Mouse (Mus musculus): ENCODE data around the gene Mrpl22.
A peak's percentile ranks its signal among the peaks of the same experiment; 100 is the strongest.
"Not testable (repeated sequence)": the region's sequence is repeated elsewhere in the genome, so short reads cannot be mapped to it uniquely, and the experiment has no call there.

Gene Mrpl22

DNA sequence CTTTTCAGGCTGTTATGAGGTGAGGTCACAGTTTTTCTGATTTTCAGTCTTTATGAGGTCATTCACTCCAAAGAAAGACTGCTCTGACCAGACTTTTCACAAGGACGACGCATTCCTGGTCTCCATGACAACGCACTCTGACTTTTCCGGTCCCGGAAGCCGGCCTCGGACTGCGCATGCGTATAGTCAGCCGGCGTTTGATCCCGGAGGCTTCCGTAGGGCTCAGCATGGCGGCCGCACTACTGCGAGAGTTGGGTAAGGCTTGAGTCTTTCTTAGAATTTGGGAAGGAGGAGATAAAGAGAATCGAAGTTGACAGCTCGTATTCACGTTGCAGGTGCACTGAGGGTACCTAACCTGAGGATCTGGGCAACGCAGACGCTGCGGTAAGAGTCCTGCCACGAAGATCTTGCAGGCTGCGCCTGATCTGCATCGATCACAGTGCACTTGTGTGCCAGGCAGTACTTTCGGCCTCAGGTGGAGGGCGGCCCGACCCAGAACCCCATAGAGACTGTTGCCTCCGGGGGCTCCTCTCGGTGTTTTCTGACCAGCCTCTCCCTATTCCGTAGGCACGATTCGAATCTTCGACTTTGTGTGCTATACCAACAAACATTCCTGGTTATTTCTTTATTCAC lies at the start of gene Mrpl22:
Gene Mrpl22, plus strand, starts transcription at position 203 of the 633 bp plus-strand sequence.
- peak; percentile 96 for DNase-seq (ENCODE audit: low read depth)

DNA sequence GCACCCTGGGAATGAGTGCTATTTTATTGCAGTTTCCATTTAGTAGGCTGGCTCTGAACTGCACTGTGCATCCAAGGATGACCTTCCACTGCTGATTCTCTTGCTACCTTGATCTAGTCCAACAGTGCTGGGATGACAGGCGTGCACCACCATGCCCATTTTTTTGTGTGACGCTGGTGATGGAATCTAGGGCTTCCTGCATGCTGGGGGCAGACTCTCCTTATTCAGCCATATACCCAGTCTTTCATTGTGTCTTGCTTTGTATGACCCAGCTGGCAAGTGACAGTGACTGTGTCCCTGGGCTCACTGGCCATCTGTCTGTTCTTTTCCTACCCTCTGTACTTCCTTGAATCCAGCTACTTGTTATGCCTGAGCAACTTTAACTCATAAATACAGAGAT lies 47.8 kb upstream of the Mrpl22 start:
- no peak for DNase-seq (ENCODE audit: low read depth)

DNA sequence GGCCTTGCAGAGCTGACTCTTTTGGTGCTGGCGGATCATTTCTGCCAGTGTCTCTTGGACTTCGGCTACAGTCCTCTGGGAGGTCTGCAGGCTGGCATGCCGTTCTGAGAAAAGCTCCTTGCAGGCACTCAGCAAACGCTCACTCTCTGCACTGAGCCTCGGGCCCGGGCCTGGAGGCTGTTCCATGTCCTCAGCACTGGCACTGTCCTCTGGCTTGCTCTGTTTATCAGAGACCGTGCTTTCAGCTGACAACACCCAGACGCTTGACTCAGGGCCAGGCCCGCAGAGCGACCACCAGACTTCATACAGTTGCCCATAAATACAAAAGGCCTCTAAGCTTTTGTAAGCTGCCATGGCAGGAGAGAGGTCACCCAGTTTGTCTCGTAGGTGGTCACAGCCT lies 46.4 kb upstream of the Mrpl22 start:
- DNase-seq (ENCODE audit: low read depth) = no peak

DNA sequence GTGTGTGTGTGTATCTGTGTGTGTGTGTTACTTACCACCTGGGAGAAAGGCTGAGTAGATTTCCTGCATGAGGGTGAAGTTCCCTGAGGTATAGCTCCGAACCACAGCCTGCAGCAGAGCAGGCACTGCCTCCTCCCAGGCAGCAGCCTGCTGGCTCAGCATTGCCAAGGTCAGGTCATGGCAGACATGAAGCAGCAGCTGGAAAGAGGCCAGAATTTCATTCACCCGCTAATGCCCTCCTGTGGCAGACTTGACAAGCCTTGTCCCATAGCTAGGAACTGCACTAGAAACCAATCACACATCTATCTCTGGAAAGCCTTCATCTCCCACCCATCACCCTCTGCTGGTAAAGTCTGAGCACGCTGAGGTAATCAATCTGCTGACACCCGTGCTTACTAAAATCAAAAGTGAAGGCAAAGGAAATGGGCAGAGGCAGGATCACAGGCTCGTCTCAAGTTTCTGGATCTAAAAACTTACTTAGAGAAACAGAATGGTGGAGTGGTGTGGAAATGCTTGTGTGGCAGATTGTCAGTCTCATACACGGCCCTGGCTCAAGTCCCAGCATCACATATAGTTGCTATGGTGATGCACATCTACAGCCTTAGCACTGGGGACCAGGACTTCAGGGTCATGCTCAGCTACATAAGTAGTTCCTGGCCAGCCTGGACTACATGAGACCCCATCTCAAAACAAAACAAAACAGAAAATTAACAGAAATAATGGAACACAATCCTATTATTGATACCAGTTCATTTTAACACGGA lies 44.9 kb upstream of the Mrpl22 start:
- no peak for DNase-seq (ENCODE audit: low read depth)

DNA sequence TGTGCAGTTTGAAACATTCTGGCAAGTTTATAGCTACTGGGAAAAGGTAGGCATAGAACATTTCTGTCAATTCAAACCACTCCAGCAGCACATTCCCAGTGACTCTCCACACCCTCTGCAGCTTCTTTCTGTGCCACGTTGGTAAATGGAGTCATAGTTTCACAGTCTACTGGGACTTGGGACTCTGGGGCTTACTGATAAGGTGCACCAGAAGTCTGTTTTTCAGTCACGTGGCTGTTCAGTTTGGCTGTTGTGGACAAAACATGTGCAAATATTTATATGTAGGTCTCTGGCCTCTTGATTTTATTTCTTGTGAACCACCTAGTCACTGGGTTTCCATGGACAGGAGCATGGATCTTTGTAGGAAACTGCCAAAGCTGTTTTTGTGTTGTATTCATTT lies 43.9 kb upstream of the Mrpl22 start:
- peak; percentile 70 for DNase-seq (ENCODE audit: low read depth)

DNA sequence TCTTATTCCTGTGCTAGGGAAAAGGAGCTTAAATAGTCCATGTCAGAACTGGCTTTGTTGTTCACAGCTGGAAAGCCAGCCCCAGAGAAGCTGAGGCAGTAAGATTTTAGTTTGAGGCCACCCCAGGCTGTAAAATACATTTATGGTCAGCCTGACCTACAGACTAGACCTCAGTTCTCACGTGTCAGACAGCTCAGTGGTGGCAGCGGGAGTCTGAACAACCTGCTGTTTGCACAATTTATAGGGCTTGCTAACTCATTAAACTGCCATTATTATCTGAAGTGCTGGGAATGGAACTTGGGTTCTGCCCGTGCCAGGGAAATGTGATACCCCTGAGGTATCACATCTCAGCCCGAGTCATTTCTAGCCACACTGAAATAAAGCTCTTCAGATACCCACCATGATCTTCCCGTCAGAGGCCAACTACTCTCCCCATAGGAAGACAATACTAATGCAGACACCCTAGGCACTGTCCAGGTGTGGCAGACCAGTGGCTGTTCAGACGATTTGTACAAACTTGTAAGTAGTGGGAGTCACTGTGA lies 42.1 kb upstream of the Mrpl22 start:
- DNase-seq (ENCODE audit: low read depth) = no peak

DNA sequence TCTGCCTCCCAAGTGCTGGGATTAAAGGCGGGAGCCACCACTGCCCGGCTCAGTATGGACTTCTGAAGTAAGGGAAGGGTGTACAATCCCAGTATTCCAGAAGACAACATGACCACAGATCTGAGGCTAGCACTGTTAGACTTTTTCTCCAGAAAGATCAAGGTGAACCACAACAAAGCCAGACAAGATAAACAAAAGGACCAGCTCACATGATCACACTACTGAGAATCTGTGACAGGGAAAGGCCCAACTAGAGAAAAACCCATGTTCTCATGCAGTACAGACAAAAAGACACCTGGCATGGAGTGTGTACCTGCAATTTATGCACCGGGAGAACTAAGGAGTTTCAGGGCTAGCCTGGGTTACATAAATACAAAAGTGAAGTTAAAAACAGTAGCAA lies 39.4 kb upstream of the Mrpl22 start:
- DNase-seq (ENCODE audit: low read depth) = no peak

DNA sequence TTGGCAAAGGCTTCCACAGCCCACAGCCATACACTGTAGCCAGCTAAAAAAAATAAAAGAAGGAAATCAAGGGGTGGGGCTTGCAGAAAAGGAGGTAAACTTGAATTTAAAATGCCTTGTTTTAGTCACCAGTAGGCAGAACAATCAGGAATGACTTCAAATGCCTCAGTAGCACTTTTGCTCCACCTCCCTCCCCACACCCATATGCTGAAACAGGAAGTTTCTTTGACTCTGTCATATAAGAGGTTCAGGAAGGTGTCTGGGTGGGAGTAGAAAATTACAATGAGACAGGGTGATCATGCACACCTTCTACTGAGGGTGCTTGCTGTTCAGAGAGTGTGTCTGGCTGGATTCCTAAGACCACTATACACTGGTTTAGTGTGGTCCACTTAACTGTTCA lies 36.6 kb upstream of the Mrpl22 start:
- no peak for DNase-seq (ENCODE audit: low read depth)

DNA sequence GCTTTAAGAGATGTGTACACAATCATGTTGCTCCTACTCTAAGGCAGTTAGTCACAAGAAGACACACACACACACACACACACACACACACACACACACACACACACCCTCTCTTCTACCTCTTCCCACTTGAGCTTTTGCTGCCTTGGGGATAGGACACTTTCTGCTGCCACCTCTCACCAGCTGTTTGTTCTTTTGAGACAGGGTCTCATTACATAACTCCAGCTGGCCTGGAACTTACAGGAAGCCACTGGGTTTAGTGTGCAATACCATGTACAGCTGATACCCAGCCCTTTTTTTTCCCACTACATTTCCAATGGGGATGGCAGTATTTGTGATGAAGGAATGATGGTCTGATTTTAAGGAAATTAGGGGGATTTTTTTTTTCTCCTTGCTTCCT lies 36.2 kb upstream of the Mrpl22 start:
- DNase-seq (ENCODE audit: low read depth) = no peak

DNA sequence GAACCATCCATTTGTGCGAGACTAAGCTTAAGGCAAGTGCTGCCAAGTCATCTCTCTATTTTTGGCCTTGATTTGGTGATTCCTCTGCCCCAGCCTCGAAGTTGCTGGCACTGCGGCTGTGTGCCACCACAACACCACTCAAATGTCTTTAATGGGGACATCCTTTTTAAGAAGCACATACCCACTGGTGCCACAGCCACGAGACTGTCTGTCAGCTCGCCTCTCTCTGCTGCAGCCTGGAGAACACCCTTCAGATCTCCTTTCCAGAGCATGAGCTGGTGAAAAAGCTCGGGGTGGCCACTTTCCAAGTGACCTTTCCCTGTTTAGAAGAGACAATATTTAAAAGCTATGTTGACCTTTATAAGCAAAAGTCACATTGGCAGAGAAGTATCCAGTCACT lies 34.8 kb upstream of the Mrpl22 start:
- no peak for DNase-seq (ENCODE audit: low read depth)

DNA sequence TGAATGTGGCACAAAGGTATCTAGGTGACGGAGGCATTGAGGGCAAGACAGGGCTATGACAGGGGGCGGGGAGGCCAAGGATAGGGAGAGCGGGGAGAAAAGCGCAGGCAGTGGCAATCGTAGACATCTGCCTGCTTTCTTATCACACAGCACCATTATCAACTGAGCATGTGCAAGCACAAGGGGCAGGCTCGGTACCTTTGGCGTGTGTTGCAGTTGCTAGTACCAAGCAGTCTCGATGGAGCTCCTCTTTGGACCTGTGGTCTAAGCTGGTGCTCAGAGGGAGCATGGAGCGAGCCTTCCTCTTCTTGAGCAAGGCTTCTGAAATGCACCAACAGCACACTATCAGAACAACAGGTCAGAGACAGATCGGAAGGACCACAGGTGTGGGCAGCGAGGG lies 32.6 kb upstream of the Mrpl22 start:
- DNase-seq (ENCODE audit: low read depth) = no peak

DNA sequence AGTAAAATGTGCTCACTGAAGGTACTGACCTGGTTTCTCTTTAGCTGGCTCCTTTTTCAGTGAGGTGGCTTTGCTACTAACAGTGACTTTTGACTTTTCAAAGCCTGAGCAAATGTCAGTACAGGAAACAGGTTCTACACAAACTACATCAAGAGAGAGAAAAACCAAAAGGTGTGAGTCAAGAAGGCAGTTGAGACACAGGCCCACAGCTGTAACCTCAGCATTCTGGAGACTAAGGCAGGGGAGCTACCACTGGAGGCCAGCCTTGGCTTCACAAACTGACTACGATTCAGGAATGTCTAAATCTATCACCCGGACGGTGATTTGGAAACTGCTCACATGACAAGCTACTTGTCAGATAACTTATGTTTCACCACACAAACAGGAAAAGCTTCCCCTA lies 32.0 kb upstream of the Mrpl22 start:
- no peak for DNase-seq (ENCODE audit: low read depth)

DNA sequence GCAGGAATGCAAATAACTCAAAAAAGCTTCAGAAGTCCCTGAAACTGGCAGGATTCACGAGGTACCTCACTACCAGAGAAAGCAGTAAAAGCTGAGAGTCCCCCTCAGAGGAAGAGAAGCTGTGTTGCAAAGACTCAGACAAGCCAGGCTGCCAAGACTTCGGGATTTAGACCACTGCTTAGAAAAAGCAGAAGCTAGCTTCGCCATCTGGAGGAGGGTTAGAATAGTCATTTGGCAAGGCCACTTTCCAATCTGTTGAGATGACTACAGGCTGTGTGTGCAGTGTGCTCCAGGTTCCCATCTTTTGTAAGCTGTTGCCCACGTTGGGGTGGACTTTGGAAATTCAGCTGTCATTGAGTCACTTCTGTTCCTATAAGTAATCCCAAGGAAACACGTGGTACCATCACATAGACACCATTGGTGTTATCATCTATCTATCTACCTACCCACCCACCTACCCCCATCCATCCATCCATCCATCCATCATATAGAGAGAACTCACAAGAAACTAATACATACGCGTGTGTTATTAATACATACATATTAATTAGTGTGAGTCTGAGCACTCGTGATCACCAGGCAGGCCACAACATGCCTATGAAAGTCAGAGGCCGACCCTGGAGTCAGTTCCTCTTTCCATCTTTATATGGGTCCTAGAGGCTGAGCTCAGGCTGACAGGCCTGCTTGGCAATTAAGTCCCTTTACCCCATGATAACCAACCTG lies 27.6 kb upstream of the Mrpl22 start:
- DNase-seq (ENCODE audit: low read depth) = no peak

DNA sequence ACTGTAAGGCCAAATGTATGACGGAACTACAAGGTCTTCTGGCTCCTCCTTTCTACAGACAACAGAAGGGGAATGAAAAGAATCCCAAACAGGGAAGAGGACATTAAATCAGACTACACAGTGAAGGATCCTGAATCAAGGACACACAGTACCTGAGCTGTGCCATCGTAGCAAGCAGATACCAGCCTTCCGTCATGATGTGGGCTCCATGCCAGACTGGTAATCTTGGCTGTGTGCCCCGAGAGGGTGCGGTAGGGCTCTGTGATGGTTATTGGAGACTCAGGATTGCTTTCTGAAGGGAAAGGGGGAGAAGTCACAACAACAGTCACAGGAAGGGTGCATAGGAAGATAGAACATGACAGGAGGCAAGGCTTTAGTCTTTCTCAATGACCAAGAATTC lies 25.2 kb upstream of the Mrpl22 start:
- no peak for DNase-seq (ENCODE audit: low read depth)

DNA sequence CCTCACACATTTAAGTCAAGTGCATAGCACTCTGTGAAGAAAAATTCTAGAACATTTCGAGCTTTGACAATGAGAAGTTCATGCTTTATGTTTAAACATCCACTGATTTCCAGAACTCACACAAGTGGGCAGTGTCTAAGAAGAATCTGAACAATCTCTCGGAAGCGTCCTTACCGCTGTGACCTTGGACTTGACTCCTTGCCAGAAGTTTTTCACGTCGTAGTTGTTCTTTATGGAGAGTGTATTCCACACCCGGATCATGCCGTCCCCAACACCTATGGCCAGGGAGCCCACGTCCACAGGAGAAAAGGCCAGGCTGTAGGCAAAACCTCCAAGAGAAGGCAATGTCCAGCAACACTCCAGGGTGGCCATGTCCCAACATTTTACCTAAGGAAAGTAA lies 16.0 kb upstream of the Mrpl22 start:
- no peak for DNase-seq (ENCODE audit: low read depth)

DNA sequence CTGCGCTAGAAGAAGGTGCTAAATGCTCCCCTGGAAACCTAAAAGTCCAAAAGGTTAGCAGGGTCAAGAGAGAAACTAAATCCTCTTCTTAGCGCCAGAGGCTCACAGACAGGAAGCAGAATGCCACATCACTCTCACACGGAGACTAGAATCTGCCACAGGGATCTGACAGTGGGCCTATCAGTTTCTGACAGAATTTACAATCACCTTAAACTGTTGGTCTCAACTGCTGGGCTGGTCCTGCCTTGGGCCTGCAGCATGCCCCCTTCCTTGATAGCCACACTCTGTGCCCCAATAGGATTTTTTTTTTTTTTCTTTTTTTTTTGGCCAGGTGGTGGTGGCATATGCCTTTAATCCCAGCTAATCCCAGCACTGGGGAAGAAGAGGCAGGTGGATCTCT lies 14.6 kb upstream of the Mrpl22 start:
- DNase-seq (ENCODE audit: low read depth) = no peak

DNA sequence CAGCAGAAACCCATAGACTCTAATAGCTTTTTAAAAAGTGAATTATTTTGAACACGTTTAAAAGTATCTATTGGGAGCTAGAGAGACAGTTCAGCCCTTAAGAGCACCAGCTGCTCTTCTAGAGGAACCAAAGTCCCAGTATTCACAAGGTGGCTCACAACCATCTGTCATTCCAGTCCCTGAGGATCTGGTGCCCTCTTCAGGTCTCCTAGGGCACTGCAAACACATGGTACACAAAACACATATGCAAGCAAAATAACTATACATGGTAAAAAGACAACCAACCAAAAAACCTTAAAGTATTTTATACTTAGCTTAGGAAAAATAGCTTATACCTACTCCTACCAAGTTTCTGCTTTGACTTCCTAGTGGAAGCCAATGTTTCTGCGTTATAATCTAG lies 6.4 kb upstream of the Mrpl22 start:
- DNase-seq (ENCODE audit: low read depth) = peak; percentile 38

DNA sequence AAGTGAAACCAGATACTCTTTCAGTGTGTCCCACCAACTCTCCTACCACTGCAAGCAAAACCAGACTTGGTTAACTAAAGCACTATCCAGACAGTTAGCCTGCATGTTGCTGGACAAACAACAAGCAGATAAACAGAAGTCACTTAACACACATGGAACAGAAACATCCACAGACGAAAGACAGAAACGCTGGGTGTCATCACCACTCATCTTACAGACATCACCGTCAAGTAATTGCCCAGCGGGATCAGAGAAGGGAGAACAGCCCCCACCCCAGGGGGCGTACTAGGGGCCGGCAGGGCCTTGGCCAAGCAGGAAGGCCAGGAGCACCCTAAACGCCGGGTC lies 3.7 kb upstream of the Mrpl22 start:
- no peak for DNase-seq (ENCODE audit: low read depth)

DNA sequence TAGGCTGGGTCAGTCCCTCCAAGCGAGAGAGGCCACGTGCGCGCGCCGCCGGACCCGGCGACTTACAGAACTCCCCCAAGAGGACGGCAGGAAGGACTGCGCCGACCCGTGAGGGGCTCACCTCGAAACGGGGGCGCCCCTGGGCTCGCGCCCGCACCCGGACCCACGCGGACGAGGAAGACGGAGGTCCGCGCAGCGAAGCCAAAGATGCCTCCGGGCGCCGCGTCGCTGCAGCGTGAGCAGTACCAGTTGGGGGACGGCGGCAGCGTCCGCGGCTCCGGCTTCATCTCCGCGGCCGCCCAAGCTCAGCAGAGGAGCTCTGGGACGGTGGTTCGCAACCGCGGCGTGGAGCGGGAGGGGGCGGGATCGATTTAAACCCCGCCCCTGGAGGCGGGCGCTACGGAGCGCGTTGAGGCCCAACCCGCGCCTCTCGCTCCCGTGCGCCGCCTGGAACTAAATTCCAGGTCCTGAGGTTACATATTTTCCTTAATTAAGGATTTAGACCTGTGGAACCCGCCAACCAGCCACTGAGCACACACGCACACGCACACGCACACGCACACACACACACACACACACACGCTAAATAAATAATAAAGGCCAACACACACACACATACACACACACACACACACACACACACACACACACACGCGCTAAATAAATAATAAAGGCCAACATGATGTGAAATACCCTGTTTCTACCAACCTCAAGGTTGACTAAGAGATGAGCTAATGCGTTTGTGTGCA lies 3.1 kb upstream of the Mrpl22 start, which contains the start of gene Gemin5:
Gene Gemin5, minus strand, starts transcription at position 373 of the 749 bp plus-strand sequence.
- peak; percentile 71 for DNase-seq (ENCODE audit: low read depth)

DNA sequence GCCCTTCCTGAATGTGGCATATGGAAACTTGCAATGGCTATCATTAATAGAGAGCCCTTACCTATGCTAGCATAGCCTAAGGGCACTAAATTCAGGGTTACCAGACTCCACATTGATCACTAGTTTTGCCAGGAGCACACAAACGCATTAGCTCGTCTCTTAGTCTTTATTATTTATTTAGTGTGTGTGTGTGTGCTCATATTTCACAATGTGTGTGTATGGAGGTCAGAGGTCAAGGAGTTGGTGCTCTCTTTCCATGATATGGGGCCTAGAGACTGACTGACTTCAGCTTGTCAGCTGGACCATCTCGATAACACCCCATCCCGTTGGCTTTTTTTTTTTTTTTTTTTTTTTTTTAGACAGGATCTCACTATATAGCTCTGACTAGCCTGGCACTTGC lies 1.8 kb upstream of the Mrpl22 start:
- no peak for DNase-seq (ENCODE audit: low read depth)

DNA sequence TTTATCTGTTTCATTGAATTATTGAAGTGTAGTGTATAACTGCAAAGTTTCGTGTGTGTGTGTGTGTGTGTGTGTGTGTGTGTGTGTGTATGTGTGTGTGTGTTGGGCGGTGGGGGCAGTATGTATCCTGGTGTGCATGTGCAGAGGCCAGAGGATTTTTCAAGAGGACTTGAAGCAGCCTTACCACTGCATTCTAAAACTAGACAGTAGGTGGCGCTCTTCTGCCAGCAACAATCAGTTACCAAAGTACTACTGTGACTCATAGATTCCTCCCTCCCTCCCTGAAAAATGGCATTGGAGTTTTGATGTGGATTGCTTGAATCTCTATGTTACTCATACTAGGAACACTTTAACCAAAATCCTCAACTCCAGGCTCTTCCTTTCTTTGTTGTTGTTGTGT lies 8.1 kb downstream of the Mrpl22 start:
- peak; percentile 86 for DNase-seq (ENCODE audit: low read depth)

DNA sequence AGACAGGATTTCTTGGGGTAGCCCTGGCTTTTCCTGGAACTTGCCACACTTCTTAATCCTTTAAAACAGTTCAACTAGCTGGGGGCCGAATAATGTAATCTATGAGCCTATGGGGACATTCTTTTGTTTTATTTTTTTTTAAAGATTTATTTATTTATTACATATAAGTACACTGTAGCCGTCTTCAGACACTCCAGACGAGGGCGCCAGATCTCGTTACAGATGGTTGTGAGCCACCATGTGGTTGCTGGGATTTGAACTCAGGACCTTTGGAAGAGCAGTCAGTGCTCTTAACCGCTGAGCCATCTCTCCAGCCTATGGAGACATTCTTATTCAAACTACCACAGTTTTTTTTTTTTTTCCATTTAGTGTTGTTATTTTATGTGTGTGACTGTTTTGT lies 8.5 kb downstream of the Mrpl22 start:
- not testable (repeated sequence) for DNase-seq (ENCODE audit: low read depth)
